Mouse (Mus musculus) embryo, embryonic 9.5 days (tissue): ENCODE measurements around the gene Olfr1152.

ENCODE experiments used
- DNase-seq: peaks from one replicate; pipeline ENCODE4 v3.0.0-alpha.2; 2017; ENCODE audit errors: extremely low spot score

Olfr1152 gene

GRCm38 (mm10) chr2:87866192-87866591 is at the start of gene Olfr1152:
Olfr1152 (plus strand) TSS chr2:87866492.
- no peak for DNase-seq

DNA sequence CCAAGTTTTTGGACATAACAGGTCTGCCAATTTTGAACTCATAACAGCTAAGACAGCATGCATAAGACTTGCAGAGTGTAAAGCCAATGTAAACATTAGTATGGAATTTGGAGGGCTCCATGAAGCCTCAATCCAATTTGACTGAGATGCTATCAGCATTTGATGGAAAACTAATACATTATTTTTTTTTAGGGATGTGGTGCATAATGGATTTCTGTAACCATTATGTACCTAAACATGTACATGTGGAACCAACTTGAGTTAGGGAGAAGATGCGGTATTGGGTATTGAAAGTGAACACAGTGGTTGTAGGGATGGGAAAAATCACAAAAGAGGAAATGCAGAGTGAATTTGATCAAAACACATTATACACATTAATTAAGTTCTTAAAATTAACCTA is 36.1 kb upstream of the Olfr1152 start, which contains the start of gene Olfr1148:
Gene Olfr1148 (plus strand): TSS at position 301 of the 400 bp plus-strand sequence.
- no peak for DNase-seq

GRCm38 (mm10) chr2:87843693-87844092 is 22.6 kb upstream of the Olfr1152 start, which contains the start of gene Olfr1150-ps1:
Olfr1150-ps1 (plus strand) TSS chr2:87843993.
- DNase-seq = no peak

GRCm38 (mm10) chr2:87855562-87855961 is 10.7 kb upstream of the Olfr1152 start, which contains the start of gene Olfr1151:
Olfr1151 (plus strand) TSS chr2:87855862.
- no peak for DNase-seq

DNA sequence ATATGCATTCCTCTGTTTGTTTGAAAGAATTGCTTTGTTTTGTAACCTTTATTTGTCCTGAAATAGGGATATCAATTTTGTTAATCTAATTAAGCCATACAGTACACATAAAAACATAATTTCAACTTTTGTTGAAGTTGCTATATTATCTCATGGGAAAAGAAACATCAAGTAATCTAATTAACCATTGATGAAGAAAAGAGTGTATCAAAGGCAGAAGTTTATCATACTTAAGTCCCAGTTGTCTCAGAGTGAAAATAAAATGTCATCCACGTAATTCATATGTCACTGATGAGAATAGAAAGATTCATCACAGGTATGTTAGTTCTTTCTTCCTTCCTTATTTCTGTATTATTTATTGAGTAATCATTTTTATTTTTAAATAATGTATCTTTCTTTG is 28.4 kb downstream of the Olfr1152 start, which contains the start of gene Olfr1153:
Gene Olfr1153 (plus strand): TSS at position 301 of the 400 bp plus-strand sequence.
- no peak for DNase-seq

DNA sequence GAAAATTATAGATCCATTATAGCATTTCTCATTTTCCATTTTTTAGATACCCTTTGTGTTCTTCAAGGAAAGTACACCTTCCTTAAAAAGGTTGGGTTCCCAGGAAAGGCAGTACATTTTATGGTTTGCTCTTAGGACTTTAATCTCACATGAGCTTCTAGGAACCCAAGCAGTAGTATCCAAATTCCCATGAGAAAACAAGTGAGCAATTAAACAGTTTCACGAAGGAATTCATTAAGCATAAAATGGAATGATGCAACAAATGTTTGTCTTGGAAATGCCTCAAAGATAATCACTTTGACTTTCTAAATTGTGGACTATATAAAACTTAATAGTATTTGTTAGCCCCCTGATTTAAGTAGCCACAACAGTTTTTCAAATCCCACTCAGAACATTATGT is 38.8 kb downstream of the Olfr1152 start, which contains the start of gene Olfr1154:
Gene Olfr1154 (minus strand): TSS at position 101 of the 400 bp plus-strand sequence.
- DNase-seq = no peak
